Mouse (Mus musculus): ENCODE results near the gene Krtap10-4.
"Not testable (repeated sequence)": the region's sequence is repeated elsewhere in the genome, so short reads cannot be mapped to it uniquely, and the experiment has no call there.

DNA sequence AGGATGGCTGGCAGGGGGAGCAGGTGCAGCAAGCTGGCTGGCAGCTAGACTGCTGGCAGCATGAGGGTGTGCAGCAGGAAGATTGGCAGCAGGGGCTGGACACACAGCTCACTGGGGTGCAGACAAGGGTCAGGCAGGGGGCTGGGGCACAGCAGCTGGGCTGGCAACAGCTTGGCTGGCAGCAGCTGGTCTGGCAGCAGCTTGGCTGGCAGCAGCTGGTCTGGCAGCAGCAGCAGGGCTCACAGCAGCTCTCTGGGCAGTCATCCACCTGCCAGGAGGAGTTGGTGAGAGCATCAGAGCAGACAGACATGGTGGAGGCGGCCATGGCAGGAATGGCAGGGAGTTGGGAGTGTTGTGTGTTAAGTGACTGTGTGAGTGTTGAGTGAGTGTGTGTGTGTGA lies 39.0 kb downstream of the Krtap10-4 start, which contains the start of gene Gm7137:
- not testable (repeated sequence) for TF ChIP-seq CTCF, EP300 (IDR thresholded peaks at IDR 0.05; ENCODE audit: low read depth)

Data from liver, postnatal 0 days (tissue).